Mouse (Mus musculus) forebrain, embryonic 13.5 days (tissue): Measurements from ENCODE around the gene Rangap1. TPM values are rescaled to one million over a fixed set of nuclear protein-coding genes. Genes with fewer than 3 reads are reported as not detected.

Source experiments
- ATAC-seq: fragments of 200-750 bp; cut with Nextera tagmentation; 2 replicates; pipeline ENCODE4 v1.8.0; 2017
- H3K27ac ChIP-seq: fragments of 300-500 bp; sonication (generic); 2 replicates; pipeline ENCODE4 v1.5.1; 2015; ENCODE audit warnings: inconsistent platforms, mild to moderate bottlenecking, moderate library complexity
- H3K27me3 ChIP-seq: fragments of 300-500 bp; sonication (generic); 2 replicates; pipeline ENCODE4 v1.6.1; 2015; ENCODE audit warnings: mild to moderate bottlenecking, inconsistent platforms
- H3K36me3 ChIP-seq: fragments of 300-500 bp; sonication (generic); 2 replicates; pipeline ENCODE4 v1.6.1; 2015; ENCODE audit warnings: mild to moderate bottlenecking, inconsistent platforms; ENCODE audit not compliant: poor library complexity, severe bottlenecking
- H3K4me1 ChIP-seq: fragments of 300-500 bp; sonication (generic); 2 replicates; pipeline ENCODE4 v1.6.1; 2015; ENCODE audit warnings: inconsistent platforms
- H3K4me2 ChIP-seq: fragments of 300-500 bp; sonication (generic); 2 replicates; pipeline ENCODE4 v1.6.1; 2015; ENCODE audit warnings: inconsistent platforms, mild to moderate bottlenecking, moderate library complexity
- H3K4me3 ChIP-seq: fragments of 300-500 bp; sonication (generic); 2 replicates; pipeline ENCODE4 v1.5.1; 2015; ENCODE audit warnings: mild to moderate bottlenecking, inconsistent platforms
- H3K9ac ChIP-seq: fragments of 300-500 bp; sonication (generic); 2 replicates; pipeline ENCODE4 v1.6.1; 2015; ENCODE audit warnings: mild to moderate bottlenecking, inconsistent platforms
- H3K9me3 ChIP-seq: fragments of 300-500 bp; sonication (generic); replicated peaks from 2 replicates; pipeline ENCODE4 v1.6.1; 2016; ENCODE audit warnings: inconsistent platforms
- WGBS: fragments of 180-500 bp; shearing (Covaris S2); methylation state at CpG from one replicate; pipeline ENCODE4 v1.1.7; 2015; 5-methylcytosine and 5-hydroxymethylcytosine counted together
- polyA plus RNA-seq: library from polyadenylated mRNA; unstranded; fragments of >200 nt; fragmentation: Nextera tagmentation; extraction: Ambion mirVana; gene quantifications from 2 replicates; pipeline ENCODE4 v1.2.1, GENCODE M21; 2015

The Rangap1 gene
- polyA plus RNA-seq, 1 experiment from 2014 or later = 141 TPM

GRCm38 (mm10) chr15:81676637-81677036, 68.7 kb downstream of the Rangap1 start:
- H3K36me3 ChIP-seq = peaks cover 76% of the 10 kb centered on the region
- 98% methylated on average over 3 of the region's 3 CpGs for WGBS

GRCm38 (mm10) chr15:81670231-81670640, 75.1 kb downstream of the Rangap1 start:
- H3K27ac ChIP-seq = no peak overlapping the region
- peaks cover 64% of the 10 kb centered on the region for H3K36me3 ChIP-seq
- H3K27me3 ChIP-seq = no peaks in the 10 kb centered on the region
- H3K9ac ChIP-seq = no peak overlapping the region
- WGBS = 90% methylated on average over 4 of the region's 4 CpGs
- H3K4me3 ChIP-seq = no peak overlapping the region
- H3K4me1 ChIP-seq = peaks cover under 1% of the 10 kb centered on the region
- no peak overlapping the region for H3K4me2 ChIP-seq
- H3K9me3 ChIP-seq = no peaks in the 10 kb centered on the region
- ATAC-seq = no peak

More at GRCm38 (mm10) chr15:81676637-81677036, 68.7 kb downstream of the Rangap1 start:
- H3K27ac ChIP-seq = no peak overlapping the region
- ATAC-seq = no peak
- no peaks in the 10 kb centered on the region for H3K27me3 ChIP-seq
- no peaks in the 10 kb centered on the region for H3K9me3 ChIP-seq
- no peak overlapping the region for H3K4me2 ChIP-seq
- no peak overlapping the region for H3K9ac ChIP-seq
- no peaks in the 10 kb centered on the region for H3K4me1 ChIP-seq
- H3K4me3 ChIP-seq = no peak overlapping the region

GRCm38 (mm10) chr15:81666957-81667356, 78.4 kb downstream of the Rangap1 start:
- Histone ChIP-seq H3K4me2 (no peak overlapping the region), H3K9ac (no peak overlapping the region), H3K4me3 (no peak overlapping the region), H3K9me3 (no peaks in the 10 kb centered on the region), H3K27me3 (no peaks in the 10 kb centered on the region), H3K36me3 (peaks cover 41% of the 10 kb centered on the region), H3K27ac (no peak overlapping the region), H3K4me1 (peaks cover 12% of the 10 kb centered on the region)
- WGBS = 91% methylated on average over 10 of the region's 10 CpGs
- ATAC-seq = no peak

DNA sequence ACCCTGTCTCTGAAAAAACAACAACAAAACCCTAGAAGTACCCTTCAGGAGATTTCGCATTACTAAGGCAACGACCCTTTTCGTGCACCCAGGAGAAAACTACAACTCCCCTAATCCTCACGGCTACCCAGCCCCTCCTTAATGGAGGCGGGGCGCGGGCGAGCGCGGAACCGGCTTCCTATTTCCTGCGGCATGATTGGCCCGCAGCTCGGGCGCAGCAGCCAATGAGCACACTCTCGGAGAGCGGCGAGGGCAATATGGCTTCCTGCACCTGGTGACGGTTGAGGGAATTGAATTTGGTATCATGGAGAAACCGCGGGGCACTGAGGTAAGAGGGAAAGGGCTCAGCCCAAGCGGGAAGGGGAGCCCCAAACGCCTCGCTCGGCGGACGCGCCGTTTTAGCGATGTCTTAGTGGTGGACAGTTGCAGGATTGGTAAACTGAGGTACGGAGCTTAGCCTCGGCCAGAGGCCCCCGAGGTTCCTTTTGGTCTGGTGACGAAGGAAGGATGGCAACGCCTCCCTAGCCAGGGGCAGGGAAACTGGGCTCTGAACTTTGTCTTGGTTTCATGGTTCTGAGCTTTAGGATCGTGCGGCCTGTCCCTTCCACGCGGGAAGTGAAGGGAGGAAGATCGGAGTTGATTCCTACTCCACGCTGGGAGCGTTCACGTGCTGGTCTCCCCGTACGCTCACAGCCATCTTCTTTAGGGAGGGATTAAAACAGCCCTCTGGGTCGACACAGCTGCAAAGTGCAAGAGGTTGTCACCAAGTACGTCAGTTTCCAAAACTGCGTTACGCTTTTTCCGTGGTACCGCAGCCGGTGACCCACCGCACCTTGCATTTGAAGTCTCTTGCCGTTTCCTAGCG, 81.4 kb downstream of the Rangap1 start, which contains the start of gene L3mbtl2:
L3mbtl2 (plus strand) TSS at position 193 of the 865 bp plus-strand sequence.
- Histone ChIP-seq H3K4me3 (peak within 1 kb of the TSS; percentile 90), H3K9ac (peak within 1 kb of the TSS; percentile 81), H3K4me1 (peaks cover 12% of the 10 kb centered on the region), H3K27ac (0 out of 2 replicates have a peak within 1 kb of the TSS, but pooled peaks have one; percentile 31), H3K9me3 (no peaks in the 10 kb centered on the region), H3K36me3 (peaks cover 21% of the 10 kb centered on the region), H3K4me2 (peak within 1 kb of the TSS; percentile 86), H3K27me3 (no peaks in the 10 kb centered on the region)
- under 1% methylated on average over 55 of the region's 55 CpGs for WGBS
- ATAC-seq = peak; percentile 100

GRCm38 (mm10) chr15:81663281-81663680, 82.0 kb downstream of the Rangap1 start:
- ATAC-seq = peak; percentile 2; the same call in 1 of the 2 replicates
- no peaks in the 10 kb centered on the region for H3K9me3 ChIP-seq
- H3K4me2 ChIP-seq = peak overlapping the region; percentile 86
- peaks cover 14% of the 10 kb centered on the region for H3K36me3 ChIP-seq
- whole genome bisulfite sequencing = 67% methylated on average over 10 of the region's 10 CpGs
- no peak overlapping the region for H3K27ac ChIP-seq
- peaks cover 12% of the 10 kb centered on the region for H3K4me1 ChIP-seq
- no peak overlapping the region for H3K9ac ChIP-seq
- H3K27me3 ChIP-seq = no peaks in the 10 kb centered on the region
- peak overlapping the region; percentile 90 for H3K4me3 ChIP-seq

DNA sequence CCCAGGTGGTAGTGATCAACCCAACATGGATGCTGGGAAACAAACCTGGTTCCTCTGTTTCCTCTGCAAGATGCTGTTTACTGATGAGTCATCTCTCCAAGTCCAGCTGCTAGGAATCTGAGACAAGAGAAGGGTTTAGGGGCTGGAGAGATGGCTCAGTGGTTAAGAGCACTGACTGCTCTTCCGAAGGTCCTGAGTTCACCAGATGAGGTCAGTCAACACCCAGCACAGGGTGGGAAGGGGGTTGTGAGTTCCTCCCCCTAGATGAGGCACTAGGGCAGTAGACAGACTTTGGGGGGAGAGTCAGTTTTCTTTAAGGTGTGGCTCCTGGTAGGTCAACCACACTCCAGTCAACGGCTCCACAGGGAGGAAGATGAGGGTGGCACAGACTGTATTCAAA, 83.6 kb downstream of the Rangap1 start:
- H3K4me2 ChIP-seq = no peak overlapping the region
- ATAC-seq = no peak
- H3K9ac ChIP-seq = no peak overlapping the region
- H3K4me1 ChIP-seq = peaks cover 12% of the 10 kb centered on the region
- H3K27me3 ChIP-seq = no peaks in the 10 kb centered on the region
- H3K27ac ChIP-seq = no peak overlapping the region
- H3K4me3 ChIP-seq = no peak overlapping the region
- no peaks in the 10 kb centered on the region for H3K36me3 ChIP-seq
- H3K9me3 ChIP-seq = no peaks in the 10 kb centered on the region
- 81% methylated on average over 2 of the region's 2 CpGs for WGBS

Other genes starting within 250 kb of the Rangap1 start
- gene Ep300, start 160.2 kb downstream of the Rangap1 start, polyA plus RNA-seq = 19.9 and 20.7 TPM in 2 replicates
- 30.9 and 33.8 TPM in 2 replicates for gene L3mbtl2, start 81.6 kb downstream of the Rangap1 start, polyA plus RNA-seq
- gene Chadl, start 48.2 kb downstream of the Rangap1 start, polyA plus RNA-seq = 7.4 and 7.7 TPM in 2 replicates
- gene Zc3h7b, start 473 bp downstream of the Rangap1 start, polyA plus RNA-seq = 41.5 and 44.3 TPM in 2 replicates
- gene Tef, start 56.9 kb upstream of the Rangap1 start, polyA plus RNA-seq = 24.2 and 24.9 TPM in 2 replicates
- gene Tob2, start 113.3 kb upstream of the Rangap1 start, polyA plus RNA-seq = 19.1 and 21.7 TPM in 2 replicates
- 159 and 177 TPM in 2 replicates for gene Phf5a, start 126.4 kb upstream of the Rangap1 start, polyA plus RNA-seq
- gene Aco2, start 126.8 kb upstream of the Rangap1 start, polyA plus RNA-seq = 202 and 211 TPM in 2 replicates
- 85.7 and 86.0 TPM in 2 replicates for gene Polr3h, start 180.7 kb upstream of the Rangap1 start, polyA plus RNA-seq
- 60.6 and 74.9 TPM in 2 replicates for gene Csdc2, start 191.2 kb upstream of the Rangap1 start, polyA plus RNA-seq
- gene Pmm1, start 215.4 kb upstream of the Rangap1 start, polyA plus RNA-seq = 62.2 and 62.5 TPM in 2 replicates
- gene 1700029P11Rik, start 235.0 kb upstream of the Rangap1 start, polyA plus RNA-seq = not detected in 2 replicates
- gene Xrcc6, start 242.3 kb upstream of the Rangap1 start, polyA plus RNA-seq = 59.9 and 65.3 TPM in 2 replicates